Mouse (Mus musculus) left cerebral cortex, adult 9 months (tissue): ENCODE measurements around the gene Fyb.
A peak's percentile ranks its signal among the peaks of the same experiment; 100 is the strongest.

Experiments used
- DNase-seq, 2 experiments: peaks; one replicate each; pipeline ENCODE4 v3.0.0; 2022; ENCODE audit warnings: low spot score in 2 of 2

Gene Fyb

DNA sequence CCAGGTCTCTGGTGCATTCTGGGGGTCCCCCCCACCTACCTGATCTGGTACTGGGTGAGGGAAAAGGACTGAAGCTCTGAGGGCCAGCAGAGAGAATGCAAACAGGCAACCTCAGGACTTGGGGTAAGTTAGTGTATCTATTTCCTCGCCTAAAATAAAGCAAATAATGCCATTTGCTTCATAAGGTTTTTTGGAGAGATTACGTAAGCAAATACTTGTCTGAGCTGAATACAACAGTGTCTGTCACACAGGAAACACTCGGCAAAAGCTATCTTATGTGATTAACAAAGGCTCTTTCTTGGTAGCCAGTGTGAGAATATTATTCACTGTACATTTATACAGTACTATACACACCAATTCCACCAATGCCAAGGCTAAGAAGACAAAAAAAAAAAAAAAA is 76.0 kb downstream of the Fyb start:
- no peak for DNase-seq

DNA sequence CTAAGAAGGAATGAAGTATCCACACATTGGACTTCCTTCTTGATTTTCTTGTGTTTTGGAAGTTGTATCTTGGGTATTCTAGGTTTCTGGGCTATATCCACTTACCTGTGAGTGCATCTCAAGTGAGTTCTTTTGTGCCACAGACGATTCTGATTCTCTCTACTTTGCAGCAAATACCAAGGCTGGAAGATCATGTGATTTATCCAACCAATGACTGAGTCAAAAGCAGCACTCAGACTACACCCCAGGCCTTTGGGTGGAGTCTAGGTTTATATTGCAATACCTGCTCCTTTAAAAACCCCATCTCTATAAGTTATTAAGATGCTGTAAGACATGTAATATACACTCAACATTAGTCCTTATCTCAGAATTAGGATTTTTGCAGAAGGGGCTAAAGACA is 77.7 kb downstream of the Fyb start:
- no peak for DNase-seq

DNA sequence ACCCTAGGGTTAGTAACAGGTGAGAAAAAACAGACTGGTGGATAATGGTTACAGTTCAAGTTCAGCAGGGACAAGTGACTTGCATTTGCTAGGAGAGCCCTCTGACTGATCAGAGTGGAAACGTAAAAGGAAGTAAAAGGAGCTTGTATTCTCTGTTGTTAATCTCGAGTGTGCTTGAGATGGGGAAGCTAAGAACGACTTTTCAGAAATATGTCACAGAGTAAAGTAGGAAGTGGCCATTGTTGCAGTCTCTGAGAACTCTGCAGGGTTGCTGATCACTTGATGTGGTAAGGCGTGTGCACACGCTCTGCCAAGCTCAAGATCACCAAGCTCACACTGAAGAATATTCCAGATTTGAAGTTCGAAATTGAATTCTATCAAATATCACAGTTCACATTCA is 78.7 kb downstream of the Fyb start:
- DNase-seq, result no peak

DNA sequence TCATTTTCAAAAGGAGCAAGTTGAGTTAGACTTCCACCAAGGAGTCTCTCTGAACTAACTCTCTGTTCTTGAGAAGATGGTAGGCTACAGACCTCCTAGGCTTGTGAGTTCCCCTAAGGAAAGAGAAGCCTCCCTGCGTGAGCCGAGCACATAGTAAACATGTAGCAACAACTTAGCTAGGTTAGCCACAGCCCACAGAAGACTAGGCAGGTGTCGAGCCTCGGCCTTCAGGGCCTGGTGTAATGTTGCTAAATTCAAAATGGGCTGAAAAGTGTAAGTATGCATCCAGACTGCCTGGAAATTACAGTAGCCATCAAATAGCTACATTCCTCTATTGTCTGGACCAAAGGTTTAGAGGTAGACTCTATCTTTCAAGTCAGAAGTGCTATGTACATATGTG is 79.3 kb downstream of the Fyb start:
- DNase-seq, result no peak

DNA sequence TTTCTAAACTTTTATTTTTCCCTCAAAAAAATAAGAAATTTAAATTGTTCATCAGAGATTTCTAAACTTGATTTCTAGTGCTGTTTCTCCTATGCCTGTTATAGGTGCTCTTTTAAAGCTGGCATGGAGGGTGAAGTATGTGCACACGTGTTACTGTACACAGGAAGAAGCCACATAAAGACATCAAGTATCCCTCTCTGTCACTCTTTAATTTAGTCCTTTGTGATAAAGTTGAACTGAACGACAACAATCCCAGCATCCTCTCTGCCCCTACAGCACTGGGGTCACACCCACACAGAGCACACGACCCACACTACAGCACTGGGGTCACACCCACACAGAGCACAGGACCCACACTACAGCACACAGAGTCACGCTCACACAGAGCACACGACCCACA is 88.0 kb downstream of the Fyb start:
- no peak for DNase-seq

DNA sequence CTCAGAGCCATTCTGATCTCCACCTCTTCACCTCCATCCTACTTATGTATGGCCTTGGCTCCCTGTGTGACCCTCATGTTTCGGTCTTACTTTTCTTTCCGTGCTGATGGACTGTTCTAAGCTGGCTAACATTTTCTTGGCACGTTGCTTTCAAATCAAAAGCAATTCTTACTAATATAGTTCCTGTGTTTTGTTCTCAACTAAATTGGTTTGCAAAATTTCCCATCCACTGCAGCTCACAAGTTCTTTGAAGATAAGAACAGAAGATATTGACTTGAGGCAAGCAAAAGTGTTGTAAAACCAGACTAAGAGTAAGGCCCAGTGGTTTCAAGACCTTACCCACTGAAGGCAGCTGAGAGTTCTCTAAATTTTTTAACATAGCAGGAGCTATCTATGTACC is 90.2 kb downstream of the Fyb start:
- DNase-seq, result no peak

DNA sequence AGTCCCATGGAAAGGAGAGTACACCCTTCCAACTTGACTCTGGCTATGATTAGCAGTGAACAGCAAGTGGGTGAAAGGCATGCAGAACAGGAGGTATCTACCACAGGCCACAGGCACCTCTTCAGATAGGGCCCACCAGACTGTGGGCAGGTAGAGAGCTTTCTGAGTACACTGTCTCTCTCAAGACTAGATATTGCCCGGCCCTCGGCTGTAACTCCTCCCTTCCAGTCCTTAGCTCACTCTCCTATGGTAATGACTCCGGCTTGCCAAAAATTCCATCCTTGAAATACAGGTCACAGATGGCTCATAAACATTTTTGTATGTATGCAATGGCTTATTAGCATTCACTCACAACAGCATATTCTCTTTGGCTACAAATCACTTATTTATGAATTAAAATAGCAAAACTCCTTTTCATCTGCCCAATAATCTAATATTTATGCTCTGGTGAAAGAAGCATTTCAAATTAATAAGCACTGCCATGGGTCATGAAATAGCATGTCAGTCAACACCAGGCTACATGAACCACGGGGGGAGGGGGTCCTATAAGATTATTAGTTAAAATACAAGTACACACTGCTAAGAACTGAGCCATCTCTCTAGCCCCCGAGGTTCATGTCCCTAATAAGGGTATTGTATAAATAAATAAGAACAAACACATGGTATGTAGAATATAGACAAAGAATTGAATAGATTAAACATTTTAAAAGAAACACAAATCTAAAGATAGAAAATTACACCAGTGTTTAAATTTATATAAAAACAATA is 93.9 kb downstream of the Fyb start:
- DNase-seq, result no peak

DNA sequence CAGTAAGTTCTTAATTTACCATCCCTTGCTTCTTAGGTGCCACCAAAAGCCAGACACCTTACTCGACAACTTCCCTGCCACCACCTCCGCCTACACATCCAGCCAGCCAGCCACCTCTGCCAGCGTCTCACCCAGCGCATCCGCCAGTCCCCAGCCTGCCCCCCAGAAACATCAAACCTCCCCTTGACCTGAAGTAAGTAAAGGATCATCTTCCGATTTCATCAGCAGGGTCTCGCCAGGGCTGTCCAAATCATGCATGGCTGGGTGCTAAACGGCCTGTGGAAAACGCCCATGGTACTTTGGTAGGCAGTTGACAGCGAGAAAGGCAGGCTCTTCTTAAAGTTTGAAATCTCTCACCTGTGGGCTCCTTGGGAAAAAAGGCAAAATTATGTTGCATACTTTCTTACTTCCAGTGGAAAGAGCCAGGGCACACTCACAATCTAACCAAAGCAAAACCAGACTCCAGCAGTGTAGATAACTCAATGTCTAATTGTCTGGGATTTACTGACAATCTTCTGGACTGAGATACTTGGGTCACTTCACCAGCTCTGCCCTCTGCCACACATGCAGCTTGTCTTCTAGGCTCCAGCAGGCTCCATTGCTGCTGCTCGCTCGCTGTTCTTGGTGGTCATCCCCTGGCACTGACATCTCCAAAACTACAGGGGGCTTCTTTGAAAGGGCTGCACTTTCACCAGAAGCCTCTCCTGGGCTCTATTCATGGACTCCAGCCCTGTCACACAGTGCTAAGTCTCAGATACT is 97.1 kb downstream of the Fyb start:
- no peak for DNase-seq

DNA sequence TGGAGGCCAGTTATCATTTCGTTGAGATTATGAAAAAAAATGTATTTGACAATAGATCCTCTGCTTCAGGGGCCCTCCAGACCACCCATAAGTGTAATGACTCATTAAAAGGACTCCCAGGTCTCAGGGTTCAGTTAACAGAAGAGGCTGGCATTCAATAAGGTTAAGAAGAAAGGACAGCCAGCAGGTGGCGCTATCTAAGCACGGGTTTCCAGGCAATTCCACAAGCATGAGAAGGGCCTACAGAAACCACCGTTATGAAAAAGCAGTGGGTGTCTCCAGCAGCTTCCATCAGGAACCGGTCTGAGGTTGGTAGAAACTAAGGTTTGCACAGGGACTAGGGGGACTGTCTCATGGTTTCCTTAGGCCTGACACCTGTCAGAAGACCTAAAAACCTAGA is 99.9 kb downstream of the Fyb start:
- peak; percentile 37 to 81 for DNase-seq

DNA sequence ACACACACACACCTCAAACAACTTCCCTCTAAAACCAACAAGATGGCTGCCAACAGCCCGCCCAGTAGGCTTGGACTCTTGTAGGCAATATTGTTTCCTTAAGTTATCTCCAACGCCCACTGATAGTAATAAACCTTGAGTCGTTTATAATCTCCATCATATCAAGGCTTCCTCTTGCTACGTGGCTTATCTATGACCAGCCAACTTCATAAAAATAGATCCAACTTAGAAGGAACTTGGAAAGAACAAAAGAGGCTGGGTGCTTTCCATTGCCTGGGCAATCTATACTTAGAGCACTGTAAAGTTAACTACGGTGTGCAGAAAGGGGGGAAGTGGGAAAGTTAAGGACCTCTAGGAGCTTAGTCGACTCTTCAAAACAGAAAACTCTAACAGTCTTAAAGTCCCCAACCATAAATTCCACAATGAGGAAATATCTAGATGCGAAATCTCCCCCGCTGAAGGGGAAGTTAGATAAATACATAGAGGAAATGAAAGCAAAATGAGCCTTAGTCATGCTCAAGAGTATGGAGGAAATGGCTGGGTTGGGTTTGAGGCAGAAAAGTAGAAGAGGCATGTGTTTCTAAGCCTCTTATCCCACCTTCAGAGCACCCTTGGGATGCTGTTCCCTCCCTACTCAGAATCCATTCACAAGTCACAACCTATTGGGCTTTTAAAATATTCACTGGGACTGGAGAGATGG is 101.0 kb downstream of the Fyb start:
- no peak for DNase-seq

DNA sequence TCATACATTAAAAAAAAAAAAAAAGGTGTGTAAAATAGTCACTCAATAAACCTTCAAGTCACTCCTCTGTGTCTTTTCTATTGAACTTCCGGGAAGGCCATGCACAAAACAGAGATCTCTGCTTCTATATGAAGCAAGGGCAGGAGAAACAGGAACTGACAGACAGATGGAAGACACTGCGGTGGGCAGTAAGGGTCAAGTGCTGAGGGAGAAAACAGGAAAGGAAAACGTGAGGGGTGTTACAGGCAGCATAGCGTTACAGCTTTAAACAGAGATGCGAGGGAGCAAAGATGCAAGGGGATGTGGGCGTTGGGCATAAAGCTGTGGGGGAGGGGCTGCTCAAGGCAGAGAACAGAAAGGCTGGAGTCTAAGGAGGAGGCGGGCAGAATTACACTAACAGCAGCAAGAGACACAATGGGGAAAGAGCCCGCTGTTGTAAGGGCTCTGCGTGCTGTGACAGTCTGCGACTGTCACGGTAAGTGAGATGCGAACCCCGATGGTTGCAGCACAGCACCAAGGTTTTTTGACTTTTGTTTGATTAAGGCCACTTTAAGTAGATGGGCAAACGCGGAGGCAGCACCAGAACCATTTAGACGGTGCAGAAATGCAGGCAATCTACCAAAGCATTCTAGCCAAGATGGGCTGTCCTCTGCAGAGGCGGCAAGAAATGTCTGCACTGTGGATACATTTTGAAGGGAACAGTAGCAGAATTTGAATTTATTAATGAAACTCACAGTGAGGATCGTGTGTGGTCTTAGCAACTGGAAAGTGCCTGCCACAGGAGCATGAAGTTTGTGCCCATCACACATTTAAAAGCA is 101.9 kb downstream of the Fyb start:
- peak in 1 of 2 experiments; percentile 9 for DNase-seq

DNA sequence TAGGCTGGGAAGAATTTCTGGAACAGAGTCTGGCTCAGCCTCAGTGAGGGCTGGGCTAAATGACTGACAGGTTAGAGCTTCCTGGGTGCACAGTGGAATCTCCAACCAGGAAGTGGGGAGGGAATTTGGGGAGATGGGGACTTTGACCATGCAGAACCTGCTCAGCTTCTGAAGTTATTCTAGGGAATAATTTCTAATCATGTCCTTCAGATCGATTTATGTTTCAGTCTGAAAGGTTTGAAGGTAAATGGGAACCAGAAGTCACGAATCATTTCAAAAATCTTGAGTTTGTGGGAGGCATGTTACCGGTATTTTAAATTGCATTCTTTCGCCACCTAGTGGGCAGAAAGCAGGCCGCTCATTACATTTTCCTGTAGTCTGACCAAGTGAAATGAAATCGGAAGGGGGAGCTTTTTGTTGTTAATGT is 103.0 kb downstream of the Fyb start:
- peak in 1 of 2 experiments; percentile 75 for DNase-seq

DNA sequence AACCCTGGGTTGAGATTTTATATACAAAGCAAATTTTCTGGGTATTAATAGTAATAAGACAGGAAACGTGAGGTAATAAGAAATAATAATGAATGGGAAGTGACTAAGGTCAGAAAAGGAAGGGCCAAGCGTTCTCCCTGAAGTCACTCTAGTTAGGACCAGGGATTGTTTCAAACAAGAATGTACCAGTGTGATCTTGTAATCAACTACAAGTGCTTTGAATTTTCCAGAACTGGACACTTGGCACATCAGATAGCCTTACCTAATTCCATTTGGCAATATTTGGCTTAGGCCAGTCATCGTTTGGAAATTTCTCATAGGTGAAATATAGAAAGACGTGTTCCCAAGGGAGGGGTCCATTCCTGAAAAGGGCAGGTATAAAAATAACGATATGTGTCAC is 103.5 kb downstream of the Fyb start:
- DNase-seq, result no peak

DNA sequence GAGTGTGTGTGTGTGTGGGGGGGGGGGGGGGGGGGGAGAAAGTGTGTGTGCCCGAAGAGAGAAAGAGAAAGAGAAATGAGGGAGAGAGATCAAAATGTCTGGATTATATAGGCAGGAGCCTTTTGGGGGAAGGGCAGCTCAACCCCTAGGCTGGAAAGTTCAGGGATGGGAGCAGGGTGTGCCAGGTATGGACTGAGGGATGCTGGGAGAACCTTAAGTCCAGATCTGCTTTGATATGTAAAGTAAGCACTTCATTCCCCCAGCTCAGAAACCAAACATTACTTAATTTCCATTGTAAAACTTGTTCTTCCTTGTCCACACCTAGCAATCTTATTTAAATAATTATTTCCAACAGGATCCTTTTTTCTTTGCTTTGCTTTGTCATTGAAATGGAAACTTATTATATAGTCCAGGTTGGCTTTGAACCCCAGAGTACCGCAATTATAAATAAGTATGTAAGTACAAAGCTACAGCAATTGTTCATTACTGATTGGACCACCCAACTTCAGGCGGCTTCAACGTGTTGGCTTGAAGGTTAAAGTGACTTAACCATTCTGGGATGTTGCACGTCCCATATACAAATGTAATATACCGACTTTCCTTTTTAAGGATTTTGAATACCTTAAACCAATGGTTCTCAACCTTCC is 105.9 kb downstream of the Fyb start:
- DNase-seq, result no peak

DNA sequence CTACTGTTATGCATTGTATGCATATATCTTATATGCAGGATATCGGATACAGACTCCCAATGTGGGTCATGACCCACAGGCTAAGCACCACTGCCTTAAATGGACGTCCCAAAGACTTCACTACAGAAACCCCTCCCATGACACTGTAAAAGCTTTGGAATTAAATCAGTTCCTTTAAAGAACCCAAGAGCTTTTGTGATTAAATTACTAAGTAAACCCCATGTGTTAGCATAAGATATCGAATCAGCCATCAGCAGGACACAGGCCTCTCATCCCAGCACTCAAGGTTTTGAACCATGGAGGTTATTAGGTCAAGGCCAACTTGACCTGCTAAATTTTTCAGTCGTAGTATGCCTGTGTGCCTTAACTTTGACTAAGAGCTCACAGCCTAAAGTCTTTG is 106.5 kb downstream of the Fyb start:
- no peak for DNase-seq

DNA sequence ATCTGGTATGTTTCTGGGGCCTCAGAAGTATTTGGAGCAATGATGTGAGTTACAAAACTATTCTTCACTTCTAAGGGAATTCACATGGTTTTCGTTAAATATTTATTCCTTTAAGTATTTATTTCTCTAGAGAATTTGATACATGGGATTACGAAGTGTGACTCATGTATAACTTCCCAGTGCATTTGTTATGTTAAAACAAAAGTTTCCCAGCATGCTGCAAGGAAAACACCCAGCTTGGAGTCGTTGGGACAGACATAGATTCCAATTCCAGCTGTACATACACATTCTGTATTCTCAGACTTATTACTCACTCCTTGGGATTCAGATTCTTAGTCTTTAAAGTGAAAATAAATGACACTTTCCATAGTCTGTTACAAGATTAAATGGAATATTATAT is 112.8 kb downstream of the Fyb start:
- no peak for DNase-seq

DNA sequence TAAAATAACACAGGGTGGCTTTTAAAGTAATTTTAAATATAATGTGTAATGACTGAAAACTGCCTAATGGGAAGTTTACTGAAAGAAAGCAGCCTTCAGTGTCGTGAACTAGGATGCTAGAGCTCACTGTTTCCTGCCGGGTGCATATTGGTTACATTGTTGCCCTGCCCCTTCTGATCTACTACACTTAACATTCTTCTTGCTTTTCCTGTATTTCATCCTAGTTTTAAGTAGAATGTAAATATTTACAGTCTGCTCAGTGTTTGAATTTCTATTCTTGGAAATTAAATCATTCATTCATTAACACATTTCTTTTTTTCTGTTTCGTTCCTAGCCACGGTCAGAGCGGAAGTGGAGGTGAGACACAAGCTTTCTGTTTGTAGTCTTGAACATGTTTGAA is 119.6 kb downstream of the Fyb start:
- DNase-seq, result no peak

DNA sequence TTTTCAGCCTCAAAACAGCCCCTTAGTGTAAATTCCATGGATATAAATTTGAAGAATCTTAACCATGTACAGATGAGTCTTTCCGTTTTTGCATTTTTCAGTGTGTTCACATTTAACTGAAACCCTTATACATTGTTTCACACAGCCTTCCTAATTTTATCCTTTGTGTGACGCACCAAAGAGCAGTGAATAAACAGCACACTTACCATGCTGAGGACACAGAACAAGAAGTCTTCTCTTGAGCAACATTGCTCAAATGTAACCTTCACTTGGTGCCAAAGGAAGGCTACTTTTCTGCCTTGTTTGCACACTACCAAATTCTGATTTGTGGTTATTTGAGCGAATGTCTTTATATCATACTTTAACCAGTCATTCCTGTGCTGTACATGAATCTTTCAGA is 122.8 kb downstream of the Fyb start:
- no peak for DNase-seq

DNA sequence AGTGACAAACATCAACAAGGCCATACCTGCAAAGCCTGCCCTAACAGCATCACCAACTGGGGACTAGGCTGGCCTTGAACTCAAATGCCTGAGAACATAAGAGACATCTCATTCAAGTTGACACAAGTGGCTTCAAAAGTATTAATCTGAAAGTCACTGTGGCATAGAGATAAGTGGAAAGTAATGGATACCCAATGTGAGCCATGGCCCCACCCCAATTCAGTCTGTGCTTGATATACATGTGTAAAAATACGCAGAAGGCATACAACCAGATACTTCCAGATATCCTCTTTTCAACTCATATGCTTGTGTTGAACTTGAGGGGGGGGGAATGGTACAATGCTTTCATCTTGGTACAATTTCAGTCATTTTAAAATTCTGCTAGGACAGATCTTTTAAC is 124.4 kb downstream of the Fyb start:
- DNase-seq, result no peak

DNA sequence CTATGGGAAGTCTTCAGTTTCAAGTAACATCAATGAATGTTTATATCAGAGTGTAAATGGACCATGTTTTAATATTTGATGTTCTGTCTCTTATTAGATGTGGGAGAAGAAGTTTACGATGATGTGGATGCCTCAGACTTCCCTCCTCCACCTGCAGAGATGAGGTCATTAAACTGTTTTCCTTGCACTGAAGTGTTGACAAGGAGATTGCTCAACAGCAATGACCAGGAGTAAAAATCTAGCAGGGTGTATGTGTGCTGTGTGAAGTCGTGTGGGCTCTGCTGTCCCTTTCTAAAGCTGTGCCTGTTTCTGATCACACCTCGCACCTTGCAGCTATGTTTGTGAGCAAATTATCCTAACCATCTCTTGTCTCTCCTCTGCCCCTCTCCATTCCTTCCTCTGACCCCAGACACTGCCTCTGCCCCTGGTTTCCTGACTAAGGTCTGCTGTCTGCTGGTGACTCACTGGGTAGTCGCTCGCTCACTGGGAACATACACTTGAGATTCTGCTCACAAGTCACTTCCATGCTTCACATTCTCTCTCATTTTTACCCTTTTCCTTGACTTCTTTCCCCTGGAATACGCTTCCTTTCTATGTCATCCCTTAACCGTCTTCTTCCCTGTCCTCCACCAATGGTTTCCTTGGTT is 126.2 kb downstream of the Fyb start:
- DNase-seq, result no peak

DNA sequence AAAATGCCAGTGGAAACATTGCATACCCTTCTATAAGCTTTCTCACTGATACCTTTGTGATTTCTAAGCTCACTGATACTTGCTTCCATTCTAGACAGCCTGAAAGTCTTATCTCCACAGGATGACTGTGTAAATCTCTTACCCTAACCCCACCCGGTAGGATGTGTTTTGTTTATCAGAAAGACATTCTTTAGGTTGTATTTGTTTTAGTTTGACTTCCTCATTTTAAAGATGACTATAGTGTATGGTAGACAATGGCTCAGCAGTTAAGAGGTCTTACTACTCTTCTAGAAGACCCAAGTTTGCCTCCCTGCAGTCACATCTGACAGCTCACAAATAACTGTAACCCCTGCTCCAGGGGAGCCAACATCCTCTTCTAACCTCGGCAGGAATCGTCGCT is 130.4 kb downstream of the Fyb start:
- DNase-seq, result no peak
